Mouse (Mus musculus) hindbrain, embryonic 13.5 days (tissue): ENCODE data around the gene Eppin. TPM values are rescaled to one million over a fixed set of nuclear protein-coding genes. Genes with fewer than 3 reads are reported as not detected.
A peak's percentile ranks its signal among the peaks of the same experiment; 100 is the strongest.
"Not testable (repeated sequence)": the region's sequence is repeated elsewhere in the genome, so short reads cannot be mapped to it uniquely, and the experiment has no call there.

ENCODE experiments used
- ATAC-seq: fragments of 200-750 bp; cut with Nextera tagmentation; 2 replicates; pipeline ENCODE4 v1.8.0; 2017; ENCODE audit warnings: moderate TSS enrichment; ENCODE audit not compliant: low FRiP score
- H3K27ac ChIP-seq: fragments of 300-500 bp; sonication (generic); 2 replicates; pipeline ENCODE4 v1.5.1; 2015; ENCODE audit warnings: inconsistent platforms, mild to moderate bottlenecking, moderate library complexity
- H3K27me3 ChIP-seq: fragments of 300-500 bp; sonication (generic); 2 replicates; pipeline ENCODE4 v1.6.1; 2015; ENCODE audit warnings: mild to moderate bottlenecking, inconsistent platforms
- H3K36me3 ChIP-seq: fragments of 300-500 bp; sonication (generic); 2 replicates; pipeline ENCODE4 v1.6.1; 2015; ENCODE audit warnings: mild to moderate bottlenecking, inconsistent platforms
- H3K4me1 ChIP-seq: fragments of 300-500 bp; sonication (generic); replicated peaks from 2 replicates; pipeline ENCODE4 v1.6.1; 2015; ENCODE audit warnings: inconsistent platforms
- H3K4me2 ChIP-seq: fragments of 300-500 bp; sonication (generic); 2 replicates; pipeline ENCODE4 v1.6.1; 2015; ENCODE audit warnings: inconsistent platforms, mild to moderate bottlenecking, moderate library complexity
- H3K4me3 ChIP-seq: fragments of 300-500 bp; sonication (generic); 2 replicates; pipeline ENCODE4 v1.5.1; 2015; ENCODE audit warnings: mild to moderate bottlenecking, inconsistent platforms
- H3K9ac ChIP-seq: fragments of 300-500 bp; sonication (generic); 2 replicates; pipeline ENCODE4 v1.6.1; 2015; ENCODE audit warnings: mild to moderate bottlenecking, inconsistent platforms
- H3K9me3 ChIP-seq: fragments of 300-500 bp; sonication (generic); 2 replicates; pipeline ENCODE4 v1.6.1; 2016; ENCODE audit warnings: inconsistent platforms
- WGBS: fragments of 180-500 bp; shearing (Covaris S2); methylation state at CpG from one replicate; pipeline ENCODE4 v1.1.7; 2015; 5-methylcytosine and 5-hydroxymethylcytosine counted together
- polyA plus RNA-seq: library from polyadenylated mRNA; unstranded; fragments of >200 nt; fragmentation: Nextera tagmentation; extraction: Ambion mirVana; gene quantifications from 2 replicates; pipeline ENCODE4 v1.2.1, GENCODE M21; 2015

Gene Eppin
- polyA plus RNA-seq, 1 experiment from 2014 or later, result not detected

GRCm38 (mm10) chr2:164592014-164592413 is 1.4 kb downstream of the Eppin start:
- no peak overlapping the region for H3K4me3 ChIP-seq
- H3K27me3 ChIP-seq, result no peaks in the 10 kb centered on the region
- H3K9me3 ChIP-seq, result no peaks in the 10 kb centered on the region
- no peak overlapping the region for H3K27ac ChIP-seq
- WGBS, result 8% methylated on average over 4 of the region's 4 CpGs
- no peak overlapping the region for H3K9ac ChIP-seq
- no peak overlapping the region for H3K4me2 ChIP-seq
- no peaks in the 10 kb centered on the region for H3K36me3 ChIP-seq
- H3K4me1 ChIP-seq, result no peaks in the 10 kb centered on the region
- no peak for ATAC-seq

GRCm38 (mm10) chr2:164585025-164585725 is 8.2 kb downstream of the Eppin start, which contains the start of gene Wfdc6a:
Gene Wfdc6a (minus strand): TSS chr2:164585447.
- H3K27ac ChIP-seq, ATAC-seq, H3K27me3 ChIP-seq, H3K9ac ChIP-seq, H3K4me2 ChIP-seq, H3K4me3 ChIP-seq, H3K4me1 ChIP-seq, H3K36me3 ChIP-seq, H3K9me3 ChIP-seq: not testable (repeated sequence)
- 67% methylated on average over 13 of the region's 13 CpGs for WGBS

- H3K4me3 ChIP-seq, ATAC-seq: not testable (repeated sequence)
- 91% methylated on average over 6 of the region's 6 CpGs for WGBS
Observed at GRCm38 (mm10) chr2:164573359-164573758, 20.0 kb downstream of the Eppin start, which contains the start of gene Spint3. Gene Spint3 (minus strand): TSS chr2:164573459.

GRCm38 (mm10) chr2:164567460-164567859 is 25.9 kb downstream of the Eppin start:
- Histone ChIP-seq H3K27ac (no peak overlapping the region), H3K36me3 (no peaks in the 10 kb centered on the region), H3K9ac (no peak overlapping the region), H3K4me3 (no peak overlapping the region), H3K9me3 (no peaks in the 10 kb centered on the region), H3K27me3 (peaks cover 23% of the 10 kb centered on the region), H3K4me1 (peaks cover 19% of the 10 kb centered on the region), H3K4me2 (no peak overlapping the region)
- WGBS, result 95% methylated on average over 5 of the region's 5 CpGs
- ATAC-seq, result no peak

More at GRCm38 (mm10) chr2:164573359-164573758, 20.0 kb downstream of the Eppin start, which contains the start of gene Spint3:
- not testable (repeated sequence) for H3K4me2 ChIP-seq, H3K27ac ChIP-seq, H3K9me3 ChIP-seq, H3K4me1 ChIP-seq, H3K27me3 ChIP-seq, H3K36me3 ChIP-seq, H3K9ac ChIP-seq

- H3K4me2 ChIP-seq, result no peak overlapping the region
- H3K9me3 ChIP-seq, result no peaks in the 10 kb centered on the region
- no peak overlapping the region for H3K4me3 ChIP-seq
- no peak overlapping the region for H3K27ac ChIP-seq
- H3K36me3 ChIP-seq, result no peaks in the 10 kb centered on the region
- peaks cover 21% of the 10 kb centered on the region for H3K4me1 ChIP-seq
- WGBS, result 90% methylated on average over 2 of the region's 2 CpGs
- ATAC-seq, result no peak
- peaks cover 28% of the 10 kb centered on the region for H3K27me3 ChIP-seq
- no peak overlapping the region for H3K9ac ChIP-seq
Observed at GRCm38 (mm10) chr2:164566997-164567396, 26.4 kb downstream of the Eppin start.

GRCm38 (mm10) chr2:164564346-164564745 is 29.0 kb downstream of the Eppin start:
- no peak for ATAC-seq
- WGBS, result 69% methylated on average over 5 of the region's 5 CpGs

GRCm38 (mm10) chr2:164563339-164564038 is 29.9 kb downstream of the Eppin start:
- peaks cover 51% of the 10 kb centered on the region for H3K27me3 ChIP-seq
- ATAC-seq, result peak; percentile 63
- peak overlapping the region; percentile 71 for H3K9ac ChIP-seq
- H3K4me1 ChIP-seq, result peaks cover 21% of the 10 kb centered on the region
- no peaks in the 10 kb centered on the region for H3K9me3 ChIP-seq
- WGBS, result under 1% methylated on average over 32 of the region's 32 CpGs
- no peaks in the 10 kb centered on the region for H3K36me3 ChIP-seq
- H3K27ac ChIP-seq, result no peak overlapping the region
- peak overlapping the region; percentile 45 for H3K4me3 ChIP-seq
- H3K4me2 ChIP-seq, result peak overlapping the region; percentile 88

More at GRCm38 (mm10) chr2:164564346-164564745, 29.0 kb downstream of the Eppin start:
- Histone ChIP-seq H3K9me3 (no peaks in the 10 kb centered on the region), H3K9ac (no peak overlapping the region), H3K36me3 (no peaks in the 10 kb centered on the region), H3K27me3 (peaks cover 45% of the 10 kb centered on the region), H3K4me3 (no peak overlapping the region), H3K4me1 (peaks cover 21% of the 10 kb centered on the region), H3K4me2 (no peak overlapping the region), H3K27ac (no peak overlapping the region)

GRCm38 (mm10) chr2:164562391-164563188 is 30.8 kb downstream of the Eppin start, which contains the start of gene Wfdc2:
Gene Wfdc2 (plus strand): TSS chr2:164562413.
- no peaks in the 10 kb centered on the region for H3K9me3 ChIP-seq
- peak within 1 kb of the TSS; percentile 88 for H3K4me2 ChIP-seq
- H3K4me3 ChIP-seq, result peak within 1 kb of the TSS; percentile 45
- no peaks in the 10 kb centered on the region for H3K36me3 ChIP-seq
- H3K27ac ChIP-seq, result no peak within 1 kb of the TSS
- H3K9ac ChIP-seq, result peak within 1 kb of the TSS; percentile 71
- peaks cover 57% of the 10 kb centered on the region for H3K27me3 ChIP-seq
- no peak for ATAC-seq
- H3K4me1 ChIP-seq, result peaks cover 21% of the 10 kb centered on the region
- 2% methylated on average over 22 of the region's 24 CpGs for WGBS

- 89% methylated on average over 8 of the region's 8 CpGs for WGBS
- H3K9ac ChIP-seq, result no peak overlapping the region
- no peaks in the 10 kb centered on the region for H3K36me3 ChIP-seq
- H3K4me3 ChIP-seq, result no peak overlapping the region
- H3K27me3 ChIP-seq, result peaks cover 58% of the 10 kb centered on the region
- no peaks in the 10 kb centered on the region for H3K9me3 ChIP-seq
- no peak for ATAC-seq
- no peak overlapping the region for H3K4me2 ChIP-seq
- no peak overlapping the region for H3K27ac ChIP-seq
- H3K4me1 ChIP-seq, result peaks cover 21% of the 10 kb centered on the region
Observed at GRCm38 (mm10) chr2:164560106-164560505, 33.3 kb downstream of the Eppin start.

- Histone ChIP-seq H3K4me3 (no peak overlapping the region), H3K4me2 (no peak overlapping the region), H3K27me3 (peaks cover 49% of the 10 kb centered on the region), H3K9ac (no peak overlapping the region), H3K27ac (no peak overlapping the region), H3K36me3 (no peaks in the 10 kb centered on the region), H3K4me1 (peaks cover 19% of the 10 kb centered on the region), H3K9me3 (no peaks in the 10 kb centered on the region)
- 54% methylated on average over 16 of the region's 16 CpGs for WGBS
- no peak for ATAC-seq
Observed at GRCm38 (mm10) chr2:164558991-164559645, 34.3 kb downstream of the Eppin start.

GRCm38 (mm10) chr2:164558426-164558825 is 35.0 kb downstream of the Eppin start:
- H3K27me3 ChIP-seq, result peaks cover 46% of the 10 kb centered on the region
- no peaks in the 10 kb centered on the region for H3K9me3 ChIP-seq
- no peak overlapping the region for H3K4me3 ChIP-seq
- H3K4me2 ChIP-seq, result no peak overlapping the region
- 88% methylated on average over 8 of the region's 8 CpGs for WGBS
- no peak overlapping the region for H3K27ac ChIP-seq
- ATAC-seq, result no peak
- peaks cover 12% of the 10 kb centered on the region for H3K4me1 ChIP-seq
- no peaks in the 10 kb centered on the region for H3K36me3 ChIP-seq
- no peak overlapping the region for H3K9ac ChIP-seq
